Mouse (Mus musculus): ENCODE data around the gene Catsper3.

- TF ChIP-seq POLR2A (IDR thresholded peaks at IDR 0.05; ENCODE audit: borderline replicate concordance, low read depth, low read length): no peak
- no peak for TF ChIP-seq CTCF (IDR thresholded peaks at IDR 0.05; ENCODE audit: low read depth, low read length)
Measured at GRCm38 (mm10) chr13:55840223-55840622, 55.9 kb downstream of the Catsper3 start.

Measured in bone marrow macrophage, adult 2 months (primary cell).